Mouse (Mus musculus) heart, postnatal 0 days (tissue): ENCODE results near the gene Tmem63b. TPM values are rescaled to one million over a fixed set of nuclear protein-coding genes. Genes with fewer than 3 reads are reported as not detected.
A peak's percentile ranks its signal among the peaks of the same experiment; 100 is the strongest.

Source experiments
- ATAC-seq: fragments of 200-750 bp; cut with Nextera tagmentation; 2 replicates; pipeline ENCODE4 v1.8.0; 2017; ENCODE audit warnings: low read depth, moderate number of reproducible peaks, moderate library complexity; ENCODE audit not compliant: insufficient read depth
- DNase-seq: peaks from one replicate; pipeline ENCODE4 v3.0.0-alpha.2; 2016; ENCODE audit warnings: low spot score
- H3K27ac ChIP-seq: fragments of 300-500 bp; sonication (generic); 2 replicates; pipeline ENCODE4 v1.5.1; 2014; ENCODE audit warnings: low read depth, mild to moderate bottlenecking
- H3K27me3 ChIP-seq: fragments of 300-500 bp; sonication (generic); 2 replicates; pipeline ENCODE4 v1.6.1; 2014; ENCODE audit warnings: low read length, mixed read lengths; ENCODE audit not compliant: control insufficient read depth, insufficient read depth
- H3K36me3 ChIP-seq: fragments of 300-500 bp; sonication (generic); replicated peaks from 2 replicates; pipeline ENCODE4 v1.6.1; 2014; ENCODE audit warnings: low read length, mixed read lengths; ENCODE audit not compliant: control insufficient read depth, insufficient read depth
- H3K4me1 ChIP-seq: fragments of 300-500 bp; sonication (generic); 2 replicates; pipeline ENCODE4 v1.6.1; 2014; ENCODE audit warnings: antibody characterized with exemption; ENCODE audit not compliant: control insufficient read depth, insufficient read depth
- H3K4me2 ChIP-seq: fragments of 300-500 bp; sonication (generic); 2 replicates; pipeline ENCODE4 v1.6.1; 2014; ENCODE audit warnings: low read depth, mild to moderate bottlenecking, low read length, moderate library complexity
- H3K4me3 ChIP-seq: fragments of 300-500 bp; sonication (generic); 2 replicates; pipeline ENCODE4 v1.5.1; 2014; ENCODE audit warnings: low read depth, low read length
- H3K9ac ChIP-seq: fragments of 300-500 bp; sonication (generic); replicated peaks from 2 replicates; pipeline ENCODE4 v1.6.1; 2014; ENCODE audit warnings: low read depth, low read length, mixed read lengths
- H3K9me3 ChIP-seq: fragments of 300-500 bp; sonication (generic); replicated peaks from 2 replicates; pipeline ENCODE4 v1.6.1; 2016; ENCODE audit warnings: low read length; ENCODE audit not compliant: control insufficient read depth
- CTCF ChIP-seq: IDR thresholded peaks from 2 replicates; pipeline ENCODE4 v1.5.1; 2016; ENCODE audit warnings: antibody characterized with exemption, control low read depth, low read depth
- EP300 ChIP-seq: IDR thresholded peaks from 2 replicates; pipeline ENCODE4 v1.6.1; 2016; ENCODE audit warnings: antibody characterized with exemption, low read depth
- WGBS: fragments of 180-500 bp; shearing (Covaris S2); extraction: QIAGEN DNeasy Blood & Tissue Kit; methylation state at CpG from one replicate; pipeline ENCODE4 v1.1.7; 2014; 5-methylcytosine and 5-hydroxymethylcytosine counted together
- polyA plus RNA-seq: library from polyadenylated mRNA; unstranded; fragments of >200 nt; fragmentation: Nextera tagmentation; extraction: Ambion mirVana; gene quantifications from 2 replicates; pipeline ENCODE4 v1.2.1, GENCODE M21; 2015
- total RNA-seq: library from RNA; depleted of rRNA; stranded (reverse); fragments of >200 nt; gene quantifications from 2 replicates; pipeline ENCODE4 v1.2.3, GENCODE M21; 2014; ENCODE audit warnings: low replicate concordance

The Tmem63b gene
- total and polyA plus RNA-seq, 2 experiments from 2014 or later, result 53.2 to 81.5 TPM

DNA sequence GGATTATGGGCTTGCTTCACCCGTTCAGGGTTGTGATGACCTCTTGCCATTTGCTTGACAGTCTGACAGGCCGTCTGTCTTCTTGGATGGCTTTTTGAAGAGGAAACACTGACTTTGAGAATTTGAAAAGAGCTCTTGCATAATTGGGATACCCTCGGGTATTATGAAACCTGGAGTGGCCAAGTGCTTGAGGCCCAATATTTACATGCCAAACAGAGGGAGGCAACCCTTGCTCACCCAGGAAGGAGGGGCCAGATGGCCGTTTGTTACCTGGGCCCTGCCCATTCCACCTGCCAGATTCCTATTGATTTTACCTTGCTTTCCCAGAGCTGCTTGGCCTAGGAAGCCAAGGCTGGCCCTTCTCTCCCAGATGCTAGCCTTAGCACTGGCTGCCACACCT lies 15.5 kb upstream of the Tmem63b start:
- Histone ChIP-seq H3K27ac (no peak overlapping the region), H3K4me3 (no peak overlapping the region)
- 64% methylated on average over 4 of the region's 4 CpGs for WGBS

DNA sequence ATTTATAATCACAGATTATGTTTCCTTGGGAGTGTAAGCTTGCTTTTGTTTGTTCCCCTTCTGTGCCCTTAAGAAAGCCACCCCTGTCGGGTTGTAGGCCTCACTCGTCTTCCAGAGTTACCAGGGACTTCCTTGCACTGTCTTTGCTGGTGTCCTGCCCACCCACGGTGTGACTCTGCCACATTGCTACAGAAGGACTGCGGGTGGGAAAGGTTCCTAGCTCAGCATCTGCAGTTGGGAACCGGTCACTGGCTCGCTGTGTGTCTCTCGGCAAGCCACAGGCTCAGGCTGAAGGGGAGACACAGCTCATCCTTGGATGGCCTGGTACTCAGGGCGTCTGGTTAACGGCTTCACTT lies 14.5 kb upstream of the Tmem63b start:
- Histone ChIP-seq H3K36me3 (peaks cover 10% of the 10 kb centered on the region; the same call in 1 of the 2 replicates), H3K27ac (peak overlapping the region; percentile 83), H3K9ac (peak overlapping the region; percentile 13; the same call in 1 of the 2 replicates), H3K4me3 (no peak overlapping the region), H3K9me3 (no peaks in the 10 kb centered on the region), H3K4me2 (no peak overlapping the region), H3K4me1 (peaks cover 8% of the 10 kb centered on the region; the same call in 1 of the 2 replicates), H3K27me3 (no peaks in the 10 kb centered on the region)
- DNase-seq (no peak), ATAC-seq (0 out of 2 replicates have a peak, but pooled peaks have one; percentile 7)
- WGBS, result 58% methylated on average over 9 of the region's 9 CpGs
- no peak for TF ChIP-seq EP300
- TF ChIP-seq CTCF, result no peak

More for the DNA sequence above, 15.5 kb upstream of the Tmem63b start:
- peaks cover 8% of the 10 kb centered on the region; the same call in 1 of the 2 replicates for H3K4me1 ChIP-seq
- H3K9ac ChIP-seq, result no peak overlapping the region
- H3K36me3 ChIP-seq, result peaks cover 10% of the 10 kb centered on the region; the same call in 1 of the 2 replicates
- no peaks in the 10 kb centered on the region for H3K9me3 ChIP-seq
- H3K27me3 ChIP-seq, result no peaks in the 10 kb centered on the region
- DNase-seq (no peak), ATAC-seq (no peak)
- no peak overlapping the region for H3K4me2 ChIP-seq
- TF ChIP-seq CTCF, result no peak
- no peak for TF ChIP-seq EP300

GRCm38 (mm10) chr17:45700496-45701235 lies 14.0 kb upstream of the Tmem63b start:
- Histone ChIP-seq H3K4me1 (peaks cover 8% of the 10 kb centered on the region; the same call in 1 of the 2 replicates), H3K4me3 (no peak overlapping the region), H3K9me3 (no peaks in the 10 kb centered on the region), H3K27ac (peak overlapping the region; percentile 83), H3K36me3 (peaks cover 10% of the 10 kb centered on the region; the same call in 1 of the 2 replicates), H3K9ac (peak overlapping the region; percentile 13; the same call in 1 of the 2 replicates), H3K27me3 (no peaks in the 10 kb centered on the region), H3K4me2 (no peak overlapping the region)
- DNase-seq (peak; percentile 74), ATAC-seq (peak; percentile 92)
- 34% methylated on average over 11 of the region's 16 CpGs for WGBS
- no peak for TF ChIP-seq EP300
- no peak for TF ChIP-seq CTCF

DNA sequence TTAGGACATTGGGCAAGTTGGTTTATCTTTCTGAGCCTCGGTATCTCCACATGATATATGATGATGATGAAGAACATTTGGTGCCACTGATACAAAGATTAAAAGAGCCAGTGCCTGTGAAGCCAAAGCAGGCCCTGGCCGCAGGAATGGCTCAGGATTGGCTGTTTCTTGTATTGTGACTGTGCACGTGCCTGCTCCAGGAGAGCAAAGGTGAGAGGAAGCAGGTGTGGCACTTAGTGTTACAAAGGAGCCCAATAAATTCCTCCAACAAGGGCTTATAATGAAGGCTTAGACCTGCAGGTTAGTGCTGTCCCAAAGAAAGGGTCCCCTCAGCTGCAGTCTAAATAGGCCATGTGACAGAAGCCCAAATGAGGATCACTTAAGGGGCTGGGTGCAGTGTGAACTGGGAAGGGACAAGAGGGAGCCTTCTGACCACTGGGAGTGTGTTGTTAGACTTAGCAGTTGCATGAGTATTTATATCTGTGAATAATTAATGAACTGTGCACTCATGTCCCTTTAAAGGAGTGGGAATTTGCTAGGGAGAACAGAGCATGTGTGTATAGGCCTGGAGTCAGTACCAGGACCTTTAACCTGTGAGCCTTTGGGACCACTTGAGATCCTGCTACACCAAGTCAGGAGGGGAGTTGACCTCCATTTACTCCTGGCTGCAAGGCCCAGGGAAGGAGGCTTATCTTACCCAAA lies 12.5 kb upstream of the Tmem63b start:
- WGBS, result 86% methylated on average over 3 of the region's 3 CpGs
- H3K27ac ChIP-seq, result no peak overlapping the region
- peaks cover 20% of the 10 kb centered on the region for H3K4me1 ChIP-seq
- H3K36me3 ChIP-seq, result peaks cover 10% of the 10 kb centered on the region; the same call in 1 of the 2 replicates
- no peak for DNase-seq
- no peak overlapping the region for H3K9ac ChIP-seq
- no peaks in the 10 kb centered on the region for H3K27me3 ChIP-seq
- H3K4me3 ChIP-seq, result no peak overlapping the region
- no peak overlapping the region for H3K4me2 ChIP-seq
- H3K9me3 ChIP-seq, result no peaks in the 10 kb centered on the region
- TF ChIP-seq CTCF (no peak), EP300 (no peak)
- ATAC-seq, result no peak

DNA sequence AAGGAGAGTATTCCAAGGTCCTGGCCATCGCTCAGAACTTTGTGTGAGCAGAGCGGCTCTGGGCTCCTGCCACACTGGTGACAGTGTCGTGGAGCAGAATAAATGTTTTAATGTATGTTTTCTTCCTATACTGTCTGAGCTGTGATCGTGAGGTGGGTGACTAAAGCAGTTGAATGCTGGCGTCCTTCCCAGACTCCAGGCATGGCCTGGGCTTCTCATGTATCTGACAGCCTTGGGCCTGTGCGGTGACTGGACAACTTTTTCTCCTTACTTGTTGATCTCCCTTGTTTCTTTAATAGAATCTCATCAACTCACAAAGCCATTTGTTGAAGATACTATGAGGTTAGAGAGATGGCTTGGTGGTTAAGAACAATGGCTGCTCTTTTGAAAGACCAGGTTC lies 11.7 kb upstream of the Tmem63b start:
- H3K9ac ChIP-seq, result no peak overlapping the region
- peaks cover 27% of the 10 kb centered on the region for H3K4me1 ChIP-seq
- H3K27me3 ChIP-seq, result no peaks in the 10 kb centered on the region
- H3K4me2 ChIP-seq, result no peak overlapping the region
- WGBS, result 52% methylated on average over 6 of the region's 6 CpGs
- H3K4me3 ChIP-seq, result no peak overlapping the region
- H3K36me3 ChIP-seq, result peaks cover 10% of the 10 kb centered on the region; the same call in 1 of the 2 replicates
- ATAC-seq (no peak), DNase-seq (no peak)
- H3K9me3 ChIP-seq, result no peaks in the 10 kb centered on the region
- TF ChIP-seq CTCF (no peak), EP300 (no peak)
- H3K27ac ChIP-seq, result no peak overlapping the region
